Mouse (Mus musculus): ENCODE results near the gene Tmem178.

The Tmem178 gene

DNA sequence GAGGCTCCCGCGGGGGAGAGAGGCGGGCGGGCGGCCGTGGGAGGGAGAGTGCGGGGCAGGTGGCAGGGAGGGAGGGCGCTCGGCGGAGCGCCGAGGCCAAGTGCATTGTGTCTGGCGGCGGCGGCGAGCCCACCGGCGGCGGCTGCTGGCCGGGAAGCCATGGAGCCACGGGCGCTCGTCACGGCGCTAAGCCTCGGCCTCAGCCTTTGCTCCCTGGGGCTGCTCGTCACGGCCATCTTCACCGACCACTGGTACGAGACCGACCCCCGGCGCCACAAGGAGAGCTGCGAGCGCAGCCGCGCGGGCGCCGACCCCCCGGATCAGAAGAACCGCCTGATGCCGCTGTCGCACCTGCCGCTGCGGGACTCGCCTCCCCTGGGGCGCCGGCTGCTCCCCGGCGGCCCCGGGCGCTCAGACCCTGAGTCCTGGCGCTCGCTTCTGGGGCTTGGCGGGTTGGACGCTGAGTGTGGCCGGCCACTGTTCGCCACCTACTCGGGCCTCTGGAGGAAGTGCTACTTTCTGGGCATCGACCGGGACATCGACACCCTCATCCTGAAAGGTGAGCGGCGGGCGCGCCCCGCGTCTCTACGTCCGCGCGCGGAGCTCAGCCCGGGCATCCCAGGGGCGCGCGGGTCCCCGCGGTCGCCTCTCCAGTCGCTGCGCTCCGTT is at the start of gene Tmem178:
Tmem178 (plus strand) TSS at position 103 of the 669 bp plus-strand sequence.
- peak; percentile 64 for DNase-seq (ENCODE audit: low spot score)

- no peak for DNase-seq (ENCODE audit: low spot score)
Measured at GRCm38 (mm10) chr17:80896481-80896880, 48.0 kb upstream of the Tmem178 start.

DNA sequence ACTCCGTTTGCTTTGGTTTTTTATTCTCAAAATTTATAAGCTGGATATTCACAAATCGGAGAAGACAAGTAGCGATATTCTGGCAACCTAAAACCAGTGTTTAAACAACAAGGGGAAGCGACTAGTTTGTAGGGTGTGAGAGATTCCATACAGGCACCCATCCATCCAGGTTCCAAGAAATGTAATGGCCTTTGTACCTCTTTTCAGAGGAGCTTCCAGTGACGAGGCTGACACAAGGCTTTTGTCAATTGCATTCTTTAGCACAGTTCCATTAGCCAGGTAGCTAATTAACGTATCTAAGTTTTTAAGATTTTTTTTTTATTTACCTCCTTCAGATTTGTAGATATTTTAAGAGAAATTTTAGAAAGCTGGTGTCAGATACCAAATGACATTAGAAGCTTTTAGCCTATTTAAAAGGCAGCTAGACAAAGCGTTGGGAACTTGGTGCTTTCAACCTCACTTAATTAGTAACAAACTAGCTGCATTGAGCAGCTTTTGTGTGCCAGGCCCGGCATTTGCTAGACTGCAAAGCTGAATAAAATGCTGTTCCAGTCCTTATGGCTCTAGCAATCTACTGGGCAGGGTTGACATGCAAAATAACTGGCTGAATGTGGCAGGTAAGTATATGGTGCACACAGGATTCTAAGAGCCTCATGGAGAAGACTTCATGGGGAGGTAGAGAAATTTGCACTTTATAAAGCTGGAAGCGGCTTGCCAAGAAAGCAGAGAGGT is 46.6 kb upstream of the Tmem178 start:
- no peak for DNase-seq (ENCODE audit: low spot score)

- no peak for DNase-seq (ENCODE audit: low spot score)
Measured at GRCm38 (mm10) chr17:80899513-80900199, 44.8 kb upstream of the Tmem178 start.

DNA sequence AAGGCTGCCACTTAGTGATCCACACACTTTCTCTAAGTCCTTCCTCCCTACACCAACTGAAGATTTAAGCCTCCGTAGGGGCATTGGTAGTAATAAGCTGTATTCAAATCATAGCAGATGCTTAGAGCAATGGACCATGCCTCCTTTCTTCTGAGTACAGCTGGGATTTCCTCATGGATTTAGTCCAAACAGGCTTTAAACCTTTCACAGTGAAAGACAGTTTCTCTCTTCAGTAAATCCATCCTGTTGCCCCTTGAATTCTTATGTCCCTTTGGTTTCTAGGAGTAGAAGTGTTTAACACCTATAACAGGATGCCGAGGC is 44.3 kb upstream of the Tmem178 start:
- DNase-seq (ENCODE audit: low spot score) = no peak

DNA sequence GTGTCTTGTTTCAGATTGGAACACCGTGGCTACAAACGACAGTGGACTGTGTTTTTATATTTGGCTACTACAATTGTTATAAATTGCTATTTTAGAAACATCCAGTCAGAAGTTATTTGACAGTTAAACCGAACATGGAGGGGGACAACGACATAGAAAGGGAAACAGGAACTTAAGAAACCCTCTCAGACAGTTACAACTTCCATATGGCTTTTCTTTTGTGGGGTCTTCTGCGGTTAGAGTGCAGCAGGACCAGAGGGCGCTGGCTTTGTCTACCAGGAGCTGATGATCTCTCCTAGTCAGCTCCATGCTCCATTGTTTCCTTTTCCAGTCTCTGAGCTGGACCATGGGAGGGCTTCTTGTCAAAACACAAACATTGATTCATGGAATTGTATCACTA is 42.5 kb upstream of the Tmem178 start:
- no peak for DNase-seq (ENCODE audit: low spot score)

GRCm38 (mm10) chr17:80903121-80903875 is 41.1 kb upstream of the Tmem178 start:
- peak; percentile 10 for DNase-seq (ENCODE audit: low spot score)

DNA sequence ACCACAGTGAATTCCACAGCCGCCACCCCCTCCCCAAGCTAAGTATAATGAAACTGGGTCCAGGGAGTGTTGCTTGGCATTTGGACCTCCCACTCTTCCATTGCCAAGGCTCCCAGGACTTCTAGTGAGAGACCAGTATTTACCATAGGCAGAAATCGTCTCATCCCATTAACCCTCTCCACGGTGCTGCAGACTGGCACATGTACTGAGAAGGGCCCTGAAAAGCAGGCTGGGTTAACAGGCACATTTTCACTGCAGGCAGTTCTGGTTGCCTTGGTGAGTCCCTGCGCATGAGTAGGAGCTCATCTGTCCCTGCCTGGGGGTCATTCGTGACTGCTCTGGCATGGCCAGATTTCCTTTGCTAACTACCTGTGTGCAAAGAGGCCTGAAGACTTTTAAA is 40.4 kb upstream of the Tmem178 start:
- peak; percentile 13 for DNase-seq (ENCODE audit: low spot score)

- no peak for DNase-seq (ENCODE audit: low spot score)
Measured at GRCm38 (mm10) chr17:80915666-80916065, 28.8 kb upstream of the Tmem178 start.

DNA sequence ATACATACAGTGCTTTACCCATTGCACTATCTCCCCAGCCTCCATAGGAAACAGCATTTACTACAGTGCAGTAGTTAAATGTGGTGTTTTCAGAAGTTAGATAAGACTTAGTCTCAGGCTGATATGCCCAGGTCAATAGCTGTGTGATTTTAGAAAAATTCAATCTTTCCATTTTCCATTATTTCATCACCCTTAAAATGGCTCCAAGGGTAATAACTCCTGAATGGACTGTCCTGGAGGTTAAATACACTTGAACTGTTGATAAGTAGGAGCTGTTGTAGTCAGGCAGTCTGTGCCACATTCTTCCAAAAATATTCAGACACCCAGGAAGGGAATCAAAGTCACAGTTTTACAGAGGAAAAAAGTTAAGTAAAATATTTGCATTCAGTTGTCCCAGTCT is 25.2 kb upstream of the Tmem178 start:
- no peak for DNase-seq (ENCODE audit: low spot score)

DNA sequence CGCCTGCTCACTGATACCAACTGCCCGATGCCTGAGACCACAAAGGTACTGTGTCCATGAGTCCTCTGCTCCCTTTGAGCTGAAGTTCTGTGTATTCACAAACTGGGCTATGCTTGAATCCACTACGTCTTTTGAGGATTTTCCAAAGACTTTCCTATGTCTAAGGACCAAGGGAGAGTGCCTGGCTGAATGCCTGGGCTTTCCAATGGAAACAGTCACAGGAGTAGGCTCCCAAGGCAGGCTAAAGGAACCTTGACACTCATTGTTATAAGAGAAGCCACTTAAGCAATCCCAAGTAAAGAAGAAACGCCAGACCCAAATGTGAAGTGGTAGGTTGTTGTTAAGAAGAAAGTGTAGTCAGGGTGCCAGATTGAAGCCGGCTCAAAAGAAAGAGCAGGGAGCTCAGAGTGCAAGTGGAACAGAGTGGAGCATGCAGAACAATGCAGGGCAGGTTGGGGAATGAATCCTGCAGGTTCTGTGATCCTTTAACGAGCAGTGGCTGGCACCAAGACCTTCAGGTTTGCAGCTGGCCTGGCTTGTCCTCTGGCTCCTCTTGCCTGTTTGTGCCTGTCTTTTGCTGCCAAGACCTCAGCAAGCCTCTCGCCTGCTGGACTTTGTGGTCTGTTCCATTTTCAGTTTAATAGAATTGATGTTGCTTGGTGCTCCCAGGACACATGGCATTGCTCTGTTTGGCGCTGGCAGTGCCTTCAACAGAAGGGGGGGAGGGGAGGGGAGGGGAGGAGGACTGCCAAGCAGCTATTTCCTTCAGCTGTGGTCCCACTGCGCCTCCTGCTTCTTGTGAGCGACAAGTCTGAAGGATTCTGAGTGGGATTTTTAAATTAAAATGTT is 22.9 kb upstream of the Tmem178 start:
- no peak for DNase-seq (ENCODE audit: low spot score)

GRCm38 (mm10) chr17:80925554-80925953 is 18.9 kb upstream of the Tmem178 start:
- no peak for DNase-seq (ENCODE audit: low spot score)

GRCm38 (mm10) chr17:80927151-80927550 is 17.3 kb upstream of the Tmem178 start:
- DNase-seq (ENCODE audit: low spot score) = no peak

DNA sequence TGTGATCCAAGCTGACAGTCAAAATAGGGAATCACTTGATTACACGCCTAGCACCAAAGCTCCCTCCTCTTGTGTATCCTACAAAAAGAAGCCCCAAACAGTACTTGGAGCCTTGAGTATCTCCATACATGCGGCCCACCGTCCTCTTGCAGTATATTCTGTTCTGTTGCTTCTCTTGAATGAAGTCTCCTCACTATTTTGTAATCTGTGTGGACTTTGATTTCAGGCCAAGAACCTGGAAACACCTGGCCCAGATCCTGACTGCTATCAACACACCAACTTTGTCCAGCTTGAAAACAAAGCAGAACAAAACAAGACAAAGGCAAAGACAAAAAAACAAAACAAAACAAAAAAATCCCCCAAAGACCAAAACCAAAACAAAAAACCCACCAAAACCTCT is 11.7 kb upstream of the Tmem178 start:
- no peak for DNase-seq (ENCODE audit: low spot score)

DNA sequence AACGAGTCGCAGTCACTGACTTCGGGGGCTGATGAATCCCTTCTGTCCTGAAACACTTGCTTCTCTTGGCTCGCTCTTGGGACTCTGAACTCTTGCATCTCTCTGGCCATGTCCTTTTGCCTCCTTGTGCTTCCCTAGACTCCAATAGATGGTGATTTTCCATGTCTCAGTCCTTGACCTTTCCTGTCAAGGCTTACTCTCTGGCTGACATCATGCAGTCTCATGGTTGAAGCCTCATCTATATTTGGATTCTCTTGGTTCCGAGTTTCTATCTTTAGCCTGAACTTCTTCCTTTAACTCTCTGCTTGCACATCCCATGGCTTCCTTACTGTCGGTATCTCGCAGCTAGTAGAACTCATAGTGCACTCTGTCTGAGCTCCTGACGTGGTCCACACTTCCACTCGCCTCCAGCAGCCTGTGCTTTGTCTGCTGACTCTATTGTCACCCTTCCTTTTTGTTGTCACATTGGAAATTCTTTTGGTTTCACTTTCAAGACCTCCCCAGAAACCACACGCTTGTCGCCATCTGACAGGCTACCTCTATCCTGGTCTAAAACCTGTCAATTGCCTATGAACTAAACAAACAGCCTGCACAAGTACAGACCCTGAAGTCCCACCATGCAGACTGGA is 10.9 kb upstream of the Tmem178 start:
- DNase-seq (ENCODE audit: low spot score) = no peak

GRCm38 (mm10) chr17:80935807-80936519 is 8.5 kb upstream of the Tmem178 start:
- no peak for DNase-seq (ENCODE audit: low spot score)

DNA sequence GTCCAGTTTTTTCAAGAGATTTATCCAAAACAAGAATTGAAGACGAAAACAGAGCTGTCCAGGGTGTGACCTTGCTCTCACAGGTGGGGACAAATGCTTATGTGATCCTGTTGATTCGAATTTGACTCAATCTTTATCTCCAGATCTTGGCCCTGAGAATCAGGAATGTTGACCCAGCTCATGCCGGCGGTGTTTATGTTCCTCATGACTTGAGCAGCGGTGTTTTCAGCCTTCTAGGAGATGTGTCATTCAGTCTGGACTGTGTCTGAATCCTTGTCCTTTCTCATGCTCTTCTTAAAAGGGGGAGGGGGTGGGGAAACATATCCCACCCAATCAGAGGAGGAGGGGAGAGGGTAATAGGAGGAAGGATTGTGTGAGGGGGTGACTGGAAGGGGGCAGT is 7.9 kb upstream of the Tmem178 start:
- no peak for DNase-seq (ENCODE audit: low spot score)

GRCm38 (mm10) chr17:80939833-80940232 is 4.6 kb upstream of the Tmem178 start:
- no peak for DNase-seq (ENCODE audit: low spot score)

DNA sequence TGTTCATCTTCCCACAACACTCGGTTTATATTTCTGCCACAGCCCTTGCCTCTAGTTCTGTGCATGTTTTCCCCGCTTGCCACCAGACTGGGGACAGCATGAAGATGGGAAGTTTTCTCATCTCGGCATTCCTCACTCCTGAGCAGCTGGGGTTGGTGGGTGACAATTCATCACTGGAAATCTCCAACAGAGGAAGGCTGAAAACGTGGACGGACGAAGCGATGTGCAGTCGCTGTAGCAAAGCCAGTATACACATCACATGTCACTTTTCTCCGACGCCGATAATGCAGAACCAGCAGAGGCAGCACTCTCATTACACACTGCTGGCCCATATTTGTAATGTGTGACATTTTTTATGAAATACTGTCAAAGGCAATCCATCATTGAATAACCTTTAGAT is 2.6 kb upstream of the Tmem178 start:
- DNase-seq (ENCODE audit: low spot score) = no peak

GRCm38 (mm10) chr17:80943835-80944529 is 450 bp upstream of the Tmem178 start:
- DNase-seq (ENCODE audit: low spot score) = no peak

Measured in retina, embryonic 14.5 days (tissue).